Mouse (Mus musculus) limb, embryonic 13.5 days (tissue): Measurements from ENCODE around the gene Mipep. TPM values are rescaled to one million over a fixed set of nuclear protein-coding genes. Genes with fewer than 3 reads are reported as not detected.

Source experiments
- ATAC-seq: fragments of 200-750 bp; cut with Nextera tagmentation; 2 replicates; pipeline ENCODE4 v1.8.0; 2017; ENCODE audit warnings: low read depth, moderate number of reproducible peaks, moderate TSS enrichment; ENCODE audit not compliant: low FRiP score
- H3K27ac ChIP-seq: fragments of 300-500 bp; sonication (generic); 2 replicates; pipeline ENCODE4 v1.5.1; 2015; ENCODE audit warnings: inconsistent platforms, mild to moderate bottlenecking, moderate library complexity
- H3K27me3 ChIP-seq: fragments of 300-500 bp; sonication (generic); 2 replicates; pipeline ENCODE4 v1.6.1; 2015; ENCODE audit warnings: mild to moderate bottlenecking, inconsistent platforms
- H3K36me3 ChIP-seq: fragments of 300-500 bp; sonication (generic); 2 replicates; pipeline ENCODE4 v1.6.1; 2015; ENCODE audit warnings: inconsistent platforms, mild to moderate bottlenecking, moderate library complexity
- H3K4me1 ChIP-seq: fragments of 300-500 bp; sonication (generic); 2 replicates; pipeline ENCODE4 v1.6.1; 2015; ENCODE audit warnings: inconsistent platforms
- H3K4me2 ChIP-seq: fragments of 300-500 bp; sonication (generic); replicated peaks from 2 replicates; pipeline ENCODE4 v1.6.1; 2015; ENCODE audit warnings: inconsistent platforms, mild to moderate bottlenecking, moderate library complexity
- H3K4me3 ChIP-seq: fragments of 300-500 bp; sonication (generic); 2 replicates; pipeline ENCODE4 v1.5.1; 2015; ENCODE audit warnings: moderate library complexity, mild to moderate bottlenecking, inconsistent platforms
- H3K9ac ChIP-seq: fragments of 300-500 bp; sonication (generic); 2 replicates; pipeline ENCODE4 v1.6.1; 2015; ENCODE audit warnings: mild to moderate bottlenecking, inconsistent platforms
- H3K9me3 ChIP-seq: fragments of 300-500 bp; sonication (generic); 2 replicates; pipeline ENCODE4 v1.6.1; 2016; ENCODE audit warnings: inconsistent platforms
- WGBS: fragments of 180-500 bp; shearing (Covaris S2); methylation state at CpG from one replicate; pipeline ENCODE4 v1.1.7; 2015; 5-methylcytosine and 5-hydroxymethylcytosine counted together
- polyA plus RNA-seq: library from polyadenylated mRNA; unstranded; fragments of >200 nt; fragmentation: Nextera tagmentation; extraction: Ambion mirVana; gene quantifications from 2 replicates; pipeline ENCODE4 v1.2.1, GENCODE M21; 2015

The Mipep gene
- polyA plus RNA-seq, 1 experiment from 2014 or later: 18.4 TPM

DNA sequence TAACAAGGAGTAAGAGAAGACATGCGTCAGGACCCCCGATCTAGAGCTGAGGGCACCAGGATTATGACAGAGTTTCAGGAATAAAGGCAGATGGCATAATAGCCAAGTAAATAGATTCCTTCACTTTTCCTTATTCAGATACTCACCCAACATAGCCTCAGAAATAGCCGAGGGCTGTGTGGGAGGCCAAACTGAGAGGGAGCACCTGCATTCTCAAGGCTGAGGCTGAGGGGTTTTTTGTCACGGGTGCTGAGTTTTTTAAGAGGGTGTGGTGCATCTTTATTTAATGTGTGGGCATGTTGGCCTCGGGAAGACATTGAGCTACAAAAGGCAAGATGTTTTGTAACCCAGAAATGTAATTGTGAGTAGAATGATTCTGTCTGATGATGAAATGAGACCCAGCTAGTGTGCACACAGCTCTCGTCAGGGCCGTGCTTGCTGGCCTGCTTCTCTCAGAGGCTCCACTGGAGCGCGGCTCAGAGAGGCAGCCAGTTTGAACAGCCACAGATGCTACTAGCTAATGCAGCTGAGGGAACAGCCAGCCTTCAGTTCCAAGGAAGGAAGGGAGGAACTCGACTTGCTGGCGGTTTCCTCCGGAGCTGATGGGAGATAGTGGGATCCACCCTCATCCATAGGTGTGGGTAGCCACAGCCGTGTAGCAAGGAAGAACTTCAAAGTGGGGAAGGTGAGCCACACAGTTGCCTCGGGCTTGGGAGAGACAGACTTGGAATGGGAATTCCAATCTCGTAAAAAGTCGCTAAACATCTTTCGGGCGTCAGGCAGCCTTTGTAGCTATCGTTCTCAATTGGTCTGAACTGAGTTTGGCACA is 111.0 kb downstream of the Mipep start:
- no peaks in the 10 kb centered on the region for H3K27me3 ChIP-seq
- H3K4me2 ChIP-seq: no peak overlapping the region
- no peak overlapping the region; the same call in 1 of the 2 replicates for H3K27ac ChIP-seq
- H3K4me1 ChIP-seq: peaks cover 8% of the 10 kb centered on the region; the same call in 1 of the 2 replicates
- H3K4me3 ChIP-seq: no peak overlapping the region
- no peak overlapping the region for H3K9ac ChIP-seq
- WGBS: 57% methylated on average over 19 of the region's 19 CpGs
- no peaks in the 10 kb centered on the region for H3K36me3 ChIP-seq
- H3K9me3 ChIP-seq: no peaks in the 10 kb centered on the region
- no peak for ATAC-seq

DNA sequence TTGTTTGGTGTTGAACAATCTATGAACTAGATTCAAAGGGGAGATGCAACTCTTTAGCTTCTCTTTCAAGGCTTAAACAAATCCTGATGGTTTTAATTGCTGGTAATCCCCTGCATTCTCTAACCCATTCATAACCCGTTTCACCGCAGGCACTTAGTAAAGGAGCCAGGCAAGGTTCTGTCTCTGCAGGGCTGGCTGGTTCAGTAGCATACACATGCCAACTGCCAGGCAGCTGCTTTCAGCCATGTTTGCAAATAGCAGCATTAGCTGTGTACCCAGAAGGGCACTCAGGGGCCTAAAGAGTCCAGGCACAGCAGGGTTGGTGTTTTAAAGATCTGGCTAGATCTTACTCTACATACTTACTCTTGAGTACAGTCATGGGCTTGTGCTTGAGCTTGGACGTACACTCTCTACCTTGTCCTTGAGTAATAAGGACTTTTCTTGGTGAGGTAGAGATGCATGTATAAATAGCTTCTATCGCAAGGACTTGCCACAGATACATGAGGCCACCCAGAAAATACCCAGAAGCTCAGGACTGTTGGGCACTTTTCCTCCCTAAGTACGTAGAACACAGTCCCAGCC is 113.8 kb downstream of the Mipep start:
- no peak for ATAC-seq
- H3K4me1 ChIP-seq: peaks cover 6% of the 10 kb centered on the region; the same call in 1 of the 2 replicates
- H3K9me3 ChIP-seq: no peaks in the 10 kb centered on the region
- H3K4me3 ChIP-seq: no peak overlapping the region
- 79% methylated on average over 5 of the region's 5 CpGs for WGBS
- no peak overlapping the region for H3K9ac ChIP-seq
- H3K27ac ChIP-seq: no peak overlapping the region
- H3K36me3 ChIP-seq: no peaks in the 10 kb centered on the region
- H3K4me2 ChIP-seq: no peak overlapping the region
- H3K27me3 ChIP-seq: no peaks in the 10 kb centered on the region

DNA sequence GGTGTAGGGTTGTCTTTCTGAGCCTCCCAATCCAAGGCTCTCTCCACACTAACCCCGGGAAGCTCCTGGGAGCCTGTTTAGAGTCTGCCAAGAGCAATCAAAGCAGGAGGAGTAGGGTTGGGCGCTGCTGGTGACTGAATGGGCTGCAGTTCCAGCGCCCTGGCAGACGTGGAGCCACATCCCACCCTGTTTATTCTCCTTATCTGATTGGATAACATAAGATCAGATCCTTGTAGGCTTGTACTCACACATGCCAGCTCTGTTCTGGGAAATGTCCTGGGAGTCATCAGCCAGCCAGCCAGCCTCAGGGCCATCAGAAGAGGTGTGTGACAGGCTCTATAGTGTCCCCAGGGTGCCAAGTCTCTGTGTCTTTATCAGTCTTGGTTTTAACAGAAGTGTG is 120.1 kb downstream of the Mipep start:
- H3K9me3 ChIP-seq: no peaks in the 10 kb centered on the region
- no peak overlapping the region for H3K4me2 ChIP-seq
- no peak for ATAC-seq
- no peaks in the 10 kb centered on the region for H3K27me3 ChIP-seq
- H3K4me3 ChIP-seq: no peak overlapping the region
- no peak overlapping the region for H3K27ac ChIP-seq
- 46% methylated on average over 4 of the region's 4 CpGs for WGBS
- no peak overlapping the region for H3K9ac ChIP-seq
- H3K4me1 ChIP-seq: no peaks in the 10 kb centered on the region
- H3K36me3 ChIP-seq: peaks cover 22% of the 10 kb centered on the region

DNA sequence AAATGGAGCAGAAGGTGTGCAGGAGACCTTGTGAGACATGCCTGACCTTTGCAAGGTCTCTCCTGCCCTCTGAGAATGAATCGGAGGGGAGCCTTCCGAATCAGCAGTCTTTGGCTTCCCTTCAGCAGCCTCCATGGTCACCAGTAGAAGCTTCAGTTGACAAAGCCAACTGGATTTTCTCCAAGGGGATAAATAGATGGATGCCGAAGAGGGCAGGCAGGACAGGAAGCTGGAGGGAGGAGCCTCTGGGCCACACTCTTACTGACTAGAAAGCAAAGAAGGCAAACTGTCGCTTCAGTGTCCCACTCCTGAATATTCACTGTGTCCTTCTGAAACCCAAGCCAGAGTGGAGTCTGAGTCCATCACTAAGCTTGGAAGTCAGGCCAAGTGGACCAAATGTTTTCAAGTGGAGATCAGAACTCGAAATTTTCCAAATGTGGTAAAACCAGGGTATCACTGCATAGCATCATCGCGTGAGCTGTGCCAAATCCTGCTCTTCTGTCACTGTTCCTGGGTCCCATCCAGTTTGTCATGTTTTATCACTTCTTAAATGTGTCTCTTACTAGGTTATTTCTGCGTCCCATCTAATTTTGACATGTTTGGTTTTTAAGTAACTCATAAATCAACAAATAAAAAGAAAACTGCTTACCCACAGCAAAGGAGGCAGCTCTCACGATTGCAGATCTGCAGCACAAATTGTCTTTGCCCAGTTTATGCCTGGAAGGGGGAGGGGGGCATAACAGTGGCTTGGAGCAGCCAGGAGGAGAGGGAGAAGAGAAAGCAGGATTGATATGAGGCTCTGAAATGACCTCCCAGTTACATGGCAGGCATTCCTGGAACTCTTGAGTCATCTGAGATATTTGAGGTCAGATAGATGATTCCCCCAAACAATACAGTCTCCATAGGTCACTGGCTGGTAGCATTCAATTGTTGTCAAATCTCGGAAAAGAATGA is 122.3 kb downstream of the Mipep start:
- Histone ChIP-seq H3K4me2 (no peak overlapping the region), H3K4me1 (no peaks in the 10 kb centered on the region), H3K9me3 (no peaks in the 10 kb centered on the region), H3K4me3 (no peak overlapping the region), H3K27ac (no peak overlapping the region), H3K36me3 (peaks cover 22% of the 10 kb centered on the region), H3K9ac (no peak overlapping the region), H3K27me3 (no peaks in the 10 kb centered on the region)
- no peak for ATAC-seq
- 81% methylated on average over 10 of the region's 10 CpGs for WGBS

DNA sequence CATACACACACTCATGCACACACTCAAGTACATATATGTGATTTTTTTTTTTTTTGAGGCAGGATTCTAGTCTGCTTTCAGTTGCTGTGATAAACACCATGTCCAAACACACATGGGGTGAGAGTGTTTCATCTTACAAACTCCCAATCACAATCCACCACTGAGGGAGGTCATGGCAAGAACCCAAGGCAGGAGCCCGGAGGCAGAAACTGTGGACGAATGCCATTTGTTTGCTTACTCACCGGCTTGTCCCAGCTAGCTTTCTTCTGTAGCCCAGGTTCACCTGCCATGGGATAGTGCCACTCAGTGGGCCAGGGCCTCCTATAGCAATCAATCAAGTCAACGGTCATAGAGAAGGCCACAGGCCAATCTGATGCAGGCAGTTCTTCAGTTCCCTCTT is 125.0 kb downstream of the Mipep start:
- Histone ChIP-seq H3K4me1 (peaks cover 9% of the 10 kb centered on the region; the same call in 1 of the 2 replicates), H3K9me3 (no peaks in the 10 kb centered on the region), H3K4me3 (no peak overlapping the region), H3K27me3 (no peaks in the 10 kb centered on the region), H3K27ac (no peak overlapping the region), H3K4me2 (no peak overlapping the region), H3K36me3 (peaks cover 15% of the 10 kb centered on the region), H3K9ac (no peak overlapping the region)
- no peak for ATAC-seq
- WGBS: 92% methylated on average over 4 of the region's 4 CpGs

DNA sequence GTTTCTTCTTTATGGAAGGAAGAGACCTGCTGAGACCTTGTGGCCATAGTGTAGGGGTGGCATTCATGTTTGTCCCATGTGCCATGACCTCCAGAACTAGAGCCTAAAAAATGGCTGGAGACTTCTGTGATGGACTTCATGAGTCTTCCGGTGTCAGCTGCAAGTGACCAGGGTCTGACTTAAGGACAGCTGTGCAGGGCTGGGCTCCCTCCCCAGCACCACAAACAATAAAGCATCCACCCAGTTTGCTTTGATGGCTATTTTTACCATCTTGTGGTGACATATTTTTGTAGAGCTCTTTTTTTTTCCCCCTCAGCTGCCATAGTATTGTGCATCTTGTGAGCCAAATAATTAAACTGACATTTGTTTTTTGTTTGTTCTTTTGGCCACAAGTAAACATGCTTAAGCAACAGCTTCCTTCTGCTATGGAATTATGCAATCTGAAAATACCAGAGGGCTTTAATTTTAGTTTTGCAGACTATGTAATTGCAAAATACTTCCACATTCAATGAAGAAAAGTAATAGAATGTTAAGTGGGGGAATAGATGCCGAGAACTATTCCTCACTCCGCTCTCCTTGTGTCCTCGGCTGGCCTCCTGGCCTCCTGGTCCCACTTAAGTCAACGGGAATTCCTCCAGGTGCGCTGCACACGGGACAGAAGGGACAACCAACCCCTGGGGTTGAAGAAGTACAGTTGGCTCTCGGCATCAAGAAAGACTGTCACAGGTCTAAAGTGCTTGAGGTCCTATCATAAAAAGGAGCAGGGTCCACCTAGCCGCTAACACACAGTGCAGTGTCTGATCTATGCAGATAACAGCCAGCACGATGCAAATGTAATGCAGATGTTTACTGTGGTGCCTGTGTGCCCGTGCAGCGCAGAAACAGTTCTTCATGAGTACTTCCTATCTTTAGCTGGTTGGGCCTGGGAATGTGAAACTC is 126.4 kb downstream of the Mipep start:
- H3K4me1 ChIP-seq: peaks cover 9% of the 10 kb centered on the region; the same call in 1 of the 2 replicates
- H3K27me3 ChIP-seq: no peaks in the 10 kb centered on the region
- H3K9me3 ChIP-seq: no peaks in the 10 kb centered on the region
- WGBS: 75% methylated on average over 12 of the region's 12 CpGs
- H3K27ac ChIP-seq: no peak overlapping the region
- no peak overlapping the region for H3K4me3 ChIP-seq
- no peak overlapping the region for H3K9ac ChIP-seq
- peaks cover 8% of the 10 kb centered on the region for H3K36me3 ChIP-seq
- no peak overlapping the region for H3K4me2 ChIP-seq
- no peak for ATAC-seq

DNA sequence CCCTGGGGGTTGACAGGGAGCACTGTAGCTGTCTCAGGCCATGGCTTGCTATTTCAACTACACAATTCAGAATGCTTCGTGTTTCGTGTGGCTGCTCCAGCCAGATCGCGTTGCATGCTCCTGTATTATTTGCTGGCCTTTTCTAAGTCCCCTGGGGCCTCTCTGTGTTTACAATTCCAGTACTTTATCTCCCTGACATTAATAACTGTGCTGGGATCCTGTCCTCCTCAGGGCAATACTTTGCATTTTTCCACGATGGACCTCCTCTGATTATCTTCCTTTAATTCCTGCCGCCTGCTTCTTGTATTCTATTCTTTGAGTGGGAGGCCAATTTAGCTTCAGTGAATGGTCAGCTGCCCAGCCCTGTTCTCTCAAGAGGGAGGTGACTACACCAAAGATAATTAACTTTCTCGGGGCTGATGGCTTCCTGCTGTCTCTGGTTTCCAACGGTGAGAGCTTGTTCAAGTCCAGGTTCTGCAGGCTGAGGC is 128.7 kb downstream of the Mipep start:
- Histone ChIP-seq H3K4me2 (no peak overlapping the region), H3K27ac (no peak overlapping the region), H3K4me1 (peaks cover 22% of the 10 kb centered on the region), H3K9me3 (no peaks in the 10 kb centered on the region; the same call in 1 of the 2 replicates), H3K36me3 (no peaks in the 10 kb centered on the region), H3K9ac (no peak overlapping the region), H3K27me3 (no peaks in the 10 kb centered on the region), H3K4me3 (no peak overlapping the region)
- WGBS: 28% methylated on average over 8 of the region's 8 CpGs
- no peak for ATAC-seq

DNA sequence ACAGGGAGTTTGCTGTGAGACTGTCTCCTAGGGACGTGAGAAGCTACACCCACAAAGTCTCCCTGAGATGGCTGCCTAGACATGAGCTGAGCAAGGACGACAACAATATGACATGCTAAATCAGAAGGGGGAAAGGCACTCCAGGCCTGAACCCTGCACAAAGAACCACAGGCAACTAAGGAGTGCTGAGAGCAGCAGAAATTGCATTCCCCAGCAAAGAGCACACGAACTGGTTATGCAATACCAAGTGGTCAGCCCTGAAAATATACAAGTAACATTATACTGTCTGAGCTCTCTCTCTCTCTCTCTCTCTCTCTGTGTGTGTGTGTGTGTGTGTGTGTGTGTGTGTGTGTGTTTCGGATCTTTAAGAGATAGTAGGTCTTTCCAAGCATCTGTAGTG is 132.3 kb downstream of the Mipep start:
- no peak overlapping the region; the same call in 1 of the 2 replicates for H3K27ac ChIP-seq
- no peaks in the 10 kb centered on the region for H3K36me3 ChIP-seq
- no peak overlapping the region for H3K4me3 ChIP-seq
- peak overlapping the region; percentile 8; the same call in 1 of the 2 replicates for H3K9ac ChIP-seq
- H3K9me3 ChIP-seq: no peaks in the 10 kb centered on the region; the same call in 1 of the 2 replicates
- H3K4me1 ChIP-seq: peaks cover 22% of the 10 kb centered on the region
- no peak for ATAC-seq
- H3K27me3 ChIP-seq: no peaks in the 10 kb centered on the region
- no peak overlapping the region for H3K4me2 ChIP-seq
- 46% methylated on average over 4 of the region's 4 CpGs for WGBS

DNA sequence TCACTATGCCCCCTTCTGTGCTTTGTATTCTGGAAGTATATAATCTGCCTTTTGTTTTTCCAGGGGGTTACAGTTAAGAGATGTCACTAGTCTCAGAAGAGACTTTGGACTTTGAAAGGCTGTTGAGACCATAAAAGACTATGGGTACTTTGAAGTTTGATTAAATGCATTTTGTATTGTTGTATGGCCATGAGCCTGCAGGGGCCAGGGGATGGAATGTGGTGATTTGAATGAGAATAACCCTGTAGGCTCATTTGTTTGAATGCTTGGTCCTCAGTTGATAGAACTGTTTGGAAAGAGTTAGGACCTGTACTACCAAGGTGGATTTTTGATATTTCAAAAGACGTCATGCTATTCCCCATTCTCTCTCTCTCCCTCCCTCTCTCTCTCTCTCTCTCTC is 141.6 kb downstream of the Mipep start:
- Histone ChIP-seq H3K9ac (no peak overlapping the region), H3K36me3 (no peaks in the 10 kb centered on the region), H3K4me1 (no peaks in the 10 kb centered on the region), H3K4me3 (no peak overlapping the region), H3K4me2 (no peak overlapping the region), H3K27me3 (no peaks in the 10 kb centered on the region), H3K9me3 (no peaks in the 10 kb centered on the region), H3K27ac (no peak overlapping the region)
- 57% methylated on average over 1 of the region's 1 CpGs for WGBS
- ATAC-seq: no peak

DNA sequence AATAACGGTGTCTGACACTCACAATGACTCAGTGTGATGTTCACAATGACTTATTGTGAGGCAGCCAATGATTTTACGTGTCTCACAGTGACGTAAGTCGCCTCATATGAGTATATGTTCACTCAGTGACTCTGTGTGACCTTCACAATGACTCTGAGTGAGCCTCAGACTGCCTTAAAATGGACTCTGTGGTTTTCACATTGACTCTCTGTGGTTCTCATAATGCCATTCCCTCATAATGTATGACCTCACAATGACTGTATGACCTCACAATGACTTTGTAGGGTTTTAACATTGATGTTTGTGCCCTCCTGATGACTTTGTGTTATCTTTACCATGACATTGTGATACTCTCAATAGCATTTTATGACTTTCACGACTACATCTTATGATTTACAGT is 151.3 kb downstream of the Mipep start:
- no peaks in the 10 kb centered on the region for H3K36me3 ChIP-seq
- H3K9ac ChIP-seq: no peak overlapping the region
- H3K9me3 ChIP-seq: no peaks in the 10 kb centered on the region
- no peak overlapping the region for H3K4me3 ChIP-seq
- 80% methylated on average over 5 of the region's 5 CpGs for WGBS
- no peaks in the 10 kb centered on the region for H3K27me3 ChIP-seq
- ATAC-seq: no peak
- H3K4me1 ChIP-seq: no peaks in the 10 kb centered on the region
- no peak overlapping the region for H3K4me2 ChIP-seq
- no peak overlapping the region for H3K27ac ChIP-seq

DNA sequence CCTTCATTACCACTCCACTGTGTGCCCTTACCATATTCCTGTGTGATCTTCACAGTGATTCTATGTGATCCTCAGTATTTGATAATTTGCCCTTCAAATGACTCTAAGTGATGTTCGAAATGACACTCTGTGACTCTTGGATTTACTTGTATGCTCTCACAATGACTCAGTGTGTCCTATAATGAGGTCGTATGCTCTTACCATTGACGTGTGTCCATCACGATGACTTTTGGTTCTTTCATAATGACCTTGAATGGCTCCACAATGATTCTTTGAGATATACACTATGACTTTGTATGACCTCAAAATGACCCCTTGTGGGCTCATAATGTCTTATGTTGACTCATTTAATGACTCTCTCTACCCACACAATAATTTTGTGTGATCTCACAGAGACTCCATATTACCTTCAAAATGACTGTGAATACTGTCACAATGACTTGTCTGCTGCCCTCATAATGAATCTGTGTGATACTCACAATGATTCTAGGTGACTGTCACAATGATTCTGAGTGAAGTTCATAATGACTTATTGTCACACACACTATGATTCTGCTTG is 153.2 kb downstream of the Mipep start:
- Histone ChIP-seq H3K4me3 (no peak overlapping the region), H3K4me2 (no peak overlapping the region), H3K9me3 (no peaks in the 10 kb centered on the region), H3K4me1 (no peaks in the 10 kb centered on the region), H3K27me3 (no peaks in the 10 kb centered on the region), H3K27ac (no peak overlapping the region), H3K9ac (no peak overlapping the region), H3K36me3 (no peaks in the 10 kb centered on the region)
- ATAC-seq: no peak
- 91% methylated on average over 4 of the region's 4 CpGs for WGBS
